Mouse (Mus musculus): Measurements from ENCODE around the gene Gpsm3. TPM values are rescaled to one million over a fixed set of nuclear protein-coding genes. Genes with fewer than 3 reads are reported as not detected.

The Gpsm3 gene
- polyA plus RNA-seq, 1 experiment from 2014 or later = 12.6 TPM

DNA sequence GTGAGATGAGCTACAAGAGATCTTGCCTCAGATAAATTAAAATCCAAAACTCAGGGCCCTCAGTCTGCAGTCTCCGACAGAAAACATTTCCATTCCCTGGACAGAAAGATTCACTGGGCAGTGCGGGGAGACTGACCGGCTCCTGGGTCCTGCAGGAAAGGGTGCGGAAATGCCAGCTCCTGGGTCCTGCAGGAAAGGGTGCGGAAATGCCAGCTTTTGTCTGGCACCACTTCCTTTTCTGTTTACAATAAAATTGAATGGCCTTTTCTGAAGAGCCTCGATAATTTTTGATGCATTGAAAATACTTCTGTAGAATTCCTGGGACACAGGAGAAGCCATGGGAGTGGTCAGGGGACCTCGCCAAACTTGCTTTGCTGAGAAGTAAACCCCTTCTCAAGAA lies 30.5 kb upstream of the Gpsm3 start:
- Histone ChIP-seq H3K27me3 (replicated peaks; ENCODE audit: control insufficient read depth, insufficient read depth, low read length) (no peaks in the 10 kb centered on the region), H3K4me1 (replicated peaks; ENCODE audit: control insufficient read depth, insufficient read depth, low read length) (peaks cover 4% of the 10 kb centered on the region; the same call in 1 of the 2 replicates)
- WGBS = 82% methylated on average over 7 of the region's 7 CpGs

DNA sequence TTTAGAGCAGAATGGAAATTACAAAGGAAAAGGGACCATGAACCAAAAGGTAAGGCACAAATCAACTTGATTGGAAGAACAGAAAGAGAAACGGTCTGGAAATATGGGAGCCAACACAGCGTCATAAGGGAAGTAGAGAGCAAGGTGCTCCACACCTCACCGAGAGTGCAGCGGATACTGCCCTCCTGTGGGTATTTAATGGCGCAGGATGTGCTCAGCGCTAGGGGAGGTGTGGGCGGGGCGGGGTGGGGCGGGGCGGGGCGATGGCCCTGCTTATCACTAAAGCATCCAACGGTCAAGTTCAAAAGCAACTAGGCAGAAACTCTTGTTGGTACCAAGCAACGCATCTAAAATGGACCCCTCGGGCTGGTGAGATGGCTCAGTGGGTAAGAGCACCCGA lies 29.7 kb upstream of the Gpsm3 start:
- H3K4me3 ChIP-seq (ENCODE audit: low read depth, low read length) = no peak overlapping the region
- no peaks in the 10 kb centered on the region for H3K9me3 ChIP-seq (ENCODE audit: control insufficient read depth, low read length)
- no peaks in the 10 kb centered on the region for H3K27me3 ChIP-seq (replicated peaks; ENCODE audit: control insufficient read depth, insufficient read depth, low read length)
- H3K4me2 ChIP-seq (ENCODE audit: low read length) = no peak overlapping the region
- WGBS = 26% methylated on average over 15 of the region's 15 CpGs
- DNase-seq (ENCODE audit: low spot score) (no peak), ATAC-seq (replicated peaks; ENCODE audit: low FRiP score, low TSS enrichment, low read depth) (no peak)
- no peaks in the 10 kb centered on the region for H3K36me3 ChIP-seq (ENCODE audit: control insufficient read depth, insufficient read depth, low read length)
- peaks cover 11% of the 10 kb centered on the region; the same call in 1 of the 2 replicates for H3K4me1 ChIP-seq (replicated peaks; ENCODE audit: control insufficient read depth, insufficient read depth, low read length)
- H3K27ac ChIP-seq (ENCODE audit: low read depth) = no peak overlapping the region
- no peak overlapping the region for H3K9ac ChIP-seq (ENCODE audit: low read length)

More for the DNA sequence above, 30.5 kb upstream of the Gpsm3 start:
- no peaks in the 10 kb centered on the region for H3K9me3 ChIP-seq (ENCODE audit: control insufficient read depth, low read length)
- DNase-seq (ENCODE audit: low spot score) (no peak), ATAC-seq (replicated peaks; ENCODE audit: low FRiP score, low TSS enrichment, low read depth) (no peak)
- no peaks in the 10 kb centered on the region for H3K36me3 ChIP-seq (ENCODE audit: control insufficient read depth, insufficient read depth, low read length)
- no peak overlapping the region for H3K4me3 ChIP-seq (ENCODE audit: low read depth, low read length)
- H3K27ac ChIP-seq (ENCODE audit: low read depth) = no peak overlapping the region
- no peak overlapping the region for H3K4me2 ChIP-seq (ENCODE audit: low read length)
- no peak overlapping the region for H3K9ac ChIP-seq (ENCODE audit: low read length)

DNA sequence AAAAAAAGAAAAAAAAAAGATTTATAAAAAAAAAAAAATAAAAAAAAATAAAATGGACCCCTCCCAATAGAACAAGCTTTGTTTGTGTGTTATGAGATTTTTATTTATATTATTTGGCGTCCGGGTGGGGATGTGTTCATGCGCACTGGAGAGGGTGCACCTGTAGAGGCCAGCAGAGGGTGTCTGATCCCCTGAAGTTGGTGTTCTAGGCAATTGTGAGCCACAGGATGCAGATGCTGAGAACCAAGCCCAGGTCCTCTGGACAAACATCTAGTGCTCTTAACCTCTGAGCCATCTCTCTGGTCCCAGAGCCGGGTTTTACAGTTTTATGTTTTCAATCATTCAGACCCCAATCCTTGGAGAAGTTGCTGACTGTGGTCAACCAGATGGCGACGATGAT lies 29.2 kb upstream of the Gpsm3 start:
- Histone ChIP-seq H3K4me1 (replicated peaks; ENCODE audit: control insufficient read depth, insufficient read depth, low read length) (peaks cover 15% of the 10 kb centered on the region; the same call in 1 of the 2 replicates), H3K4me2 (ENCODE audit: low read length) (no peak overlapping the region), H3K27ac (ENCODE audit: low read depth) (no peak overlapping the region), H3K27me3 (replicated peaks; ENCODE audit: control insufficient read depth, insufficient read depth, low read length) (no peaks in the 10 kb centered on the region), H3K9me3 (ENCODE audit: control insufficient read depth, low read length) (no peaks in the 10 kb centered on the region), H3K36me3 (ENCODE audit: control insufficient read depth, insufficient read depth, low read length) (no peaks in the 10 kb centered on the region), H3K9ac (ENCODE audit: low read length) (no peak overlapping the region), H3K4me3 (ENCODE audit: low read depth, low read length) (no peak overlapping the region)
- 89% methylated on average over 6 of the region's 6 CpGs for WGBS
- DNase-seq (ENCODE audit: low spot score) (no peak), ATAC-seq (replicated peaks; ENCODE audit: low FRiP score, low TSS enrichment, low read depth) (no peak)

DNA sequence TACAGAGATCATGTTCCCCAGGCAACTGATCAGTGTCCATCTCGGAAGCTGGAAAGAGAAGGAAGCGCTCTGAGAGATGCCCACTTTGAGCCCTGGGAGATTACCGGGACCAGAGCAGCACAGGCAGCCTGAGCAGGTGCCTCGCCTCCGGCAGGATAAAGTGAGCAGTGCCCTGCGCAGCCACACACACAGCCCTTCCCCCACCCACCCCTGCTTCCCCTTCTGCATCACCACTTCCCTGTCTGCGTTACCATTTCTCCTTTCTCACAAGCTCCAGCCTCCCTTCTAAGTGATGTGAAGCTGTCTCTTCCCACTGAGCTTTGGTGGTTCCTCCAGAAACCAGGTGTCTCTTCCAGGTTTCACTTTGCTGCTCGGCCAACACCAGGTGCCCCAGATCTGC lies 28.4 kb upstream of the Gpsm3 start:
- 58% methylated on average over 8 of the region's 8 CpGs for WGBS

DNA sequence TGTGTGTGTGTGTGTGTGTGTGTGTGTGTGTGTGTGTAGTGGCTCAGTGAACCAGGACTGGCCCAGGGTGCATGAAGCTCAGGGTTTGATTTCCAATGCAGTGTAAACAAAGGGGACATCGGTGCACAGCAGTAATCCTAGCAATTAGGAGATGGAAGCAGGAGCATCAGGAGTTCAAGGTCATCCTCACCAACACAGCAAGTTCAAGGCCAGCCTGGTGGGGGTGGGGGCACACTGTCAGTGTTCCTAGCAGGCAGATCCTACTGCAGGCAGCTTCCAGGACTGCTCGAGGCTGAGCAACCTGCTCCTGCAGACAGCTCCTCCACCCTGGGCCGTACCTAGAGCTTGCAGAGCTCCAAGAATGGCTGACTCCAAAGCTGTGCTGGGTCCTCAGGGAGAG lies 27.0 kb upstream of the Gpsm3 start:
- Histone ChIP-seq H3K9ac (ENCODE audit: low read length) (no peak overlapping the region), H3K4me1 (replicated peaks; ENCODE audit: control insufficient read depth, insufficient read depth, low read length) (peaks cover 15% of the 10 kb centered on the region; the same call in 1 of the 2 replicates), H3K9me3 (ENCODE audit: control insufficient read depth, low read length) (no peaks in the 10 kb centered on the region), H3K27me3 (replicated peaks; ENCODE audit: control insufficient read depth, insufficient read depth, low read length) (no peaks in the 10 kb centered on the region), H3K4me2 (ENCODE audit: low read length) (no peak overlapping the region), H3K4me3 (ENCODE audit: low read depth, low read length) (no peak overlapping the region), H3K27ac (ENCODE audit: low read depth) (no peak overlapping the region), H3K36me3 (ENCODE audit: control insufficient read depth, insufficient read depth, low read length) (no peaks in the 10 kb centered on the region)
- ATAC-seq (replicated peaks; ENCODE audit: low FRiP score, low TSS enrichment, low read depth) (no peak), DNase-seq (ENCODE audit: low spot score) (no peak)
- 57% methylated on average over 3 of the region's 3 CpGs for WGBS

More for the DNA sequence above, 28.4 kb upstream of the Gpsm3 start:
- Histone ChIP-seq H3K4me3 (ENCODE audit: low read depth, low read length) (no peak overlapping the region), H3K36me3 (ENCODE audit: control insufficient read depth, insufficient read depth, low read length) (no peaks in the 10 kb centered on the region), H3K4me2 (ENCODE audit: low read length) (no peak overlapping the region), H3K27me3 (replicated peaks; ENCODE audit: control insufficient read depth, insufficient read depth, low read length) (no peaks in the 10 kb centered on the region), H3K4me1 (replicated peaks; ENCODE audit: control insufficient read depth, insufficient read depth, low read length) (peaks cover 15% of the 10 kb centered on the region; the same call in 1 of the 2 replicates), H3K9me3 (ENCODE audit: control insufficient read depth, low read length) (no peaks in the 10 kb centered on the region), H3K9ac (ENCODE audit: low read length) (no peak overlapping the region), H3K27ac (ENCODE audit: low read depth) (0 out of 2 replicates have a peak overlapping the region, but pooled peaks have one; percentile 45)
- DNase-seq (ENCODE audit: low spot score) = no peak
- ATAC-seq (replicated peaks; ENCODE audit: low FRiP score, low TSS enrichment, low read depth) = no peak

DNA sequence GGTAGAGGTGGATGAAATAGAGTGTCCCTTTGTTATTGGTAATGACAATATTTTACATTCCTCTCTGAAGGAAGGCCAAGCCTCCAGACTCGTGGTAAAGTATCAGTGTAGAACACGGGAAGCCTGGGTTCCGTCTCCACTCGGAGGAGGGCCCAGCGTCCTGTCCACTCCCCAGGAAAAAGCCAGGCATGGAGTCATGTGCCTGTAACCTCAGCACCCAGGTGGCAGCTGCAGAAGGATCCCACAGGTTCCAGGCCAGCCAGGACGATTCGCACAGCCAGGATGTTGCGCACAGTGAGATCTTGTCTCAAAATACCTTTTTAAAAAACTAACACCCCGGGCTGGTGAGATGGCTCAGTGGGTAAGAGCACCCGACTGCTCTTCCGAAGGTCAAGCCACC lies 26.3 kb upstream of the Gpsm3 start:
- Histone ChIP-seq H3K27ac (ENCODE audit: low read depth) (no peak overlapping the region), H3K9ac (ENCODE audit: low read length) (no peak overlapping the region), H3K4me2 (ENCODE audit: low read length) (no peak overlapping the region), H3K36me3 (ENCODE audit: control insufficient read depth, insufficient read depth, low read length) (no peaks in the 10 kb centered on the region), H3K4me1 (replicated peaks; ENCODE audit: control insufficient read depth, insufficient read depth, low read length) (peaks cover 15% of the 10 kb centered on the region; the same call in 1 of the 2 replicates), H3K27me3 (replicated peaks; ENCODE audit: control insufficient read depth, insufficient read depth, low read length) (no peaks in the 10 kb centered on the region), H3K9me3 (ENCODE audit: control insufficient read depth, low read length) (no peaks in the 10 kb centered on the region), H3K4me3 (ENCODE audit: low read depth, low read length) (no peak overlapping the region)
- no peak for DNase-seq (ENCODE audit: low spot score)
- ATAC-seq (replicated peaks; ENCODE audit: low FRiP score, low TSS enrichment, low read depth) = no peak
- WGBS = 76% methylated on average over 11 of the region's 11 CpGs

DNA sequence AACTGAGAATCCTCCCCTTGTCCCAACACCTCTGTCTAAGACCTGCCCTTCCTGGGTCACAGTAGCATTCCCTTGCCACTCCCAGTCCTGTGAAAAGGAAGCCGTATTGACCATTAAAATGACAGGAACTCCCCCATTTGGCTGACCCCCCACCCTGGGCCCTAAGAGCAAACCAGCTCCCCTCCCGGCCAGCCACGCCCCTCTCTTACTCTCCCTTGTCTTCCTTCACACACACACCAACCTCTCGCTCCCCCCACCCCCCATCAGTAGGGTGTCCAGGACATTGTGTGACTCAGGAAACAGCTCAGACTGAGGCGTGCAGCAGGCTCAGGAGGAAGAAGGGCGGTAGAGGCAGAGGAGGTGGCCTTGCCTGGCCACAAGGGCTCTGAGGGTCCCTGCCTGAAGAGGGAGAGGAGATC lies 25.6 kb upstream of the Gpsm3 start, which contains the start of gene Notch4:
Gene Notch4, plus strand, starts transcription at position 266 of the 419 bp plus-strand sequence.
- Histone ChIP-seq H3K9me3 (ENCODE audit: control insufficient read depth, low read length) (no peaks in the 10 kb centered on the region), H3K36me3 (ENCODE audit: control insufficient read depth, insufficient read depth, low read length) (no peaks in the 10 kb centered on the region), H3K4me2 (ENCODE audit: low read length) (peak within 1 kb of the TSS; percentile 26), H3K27ac (ENCODE audit: low read depth) (peak within 1 kb of the TSS; percentile 47), H3K27me3 (replicated peaks; ENCODE audit: control insufficient read depth, insufficient read depth, low read length) (no peaks in the 10 kb centered on the region), H3K9ac (ENCODE audit: low read length) (no peak within 1 kb of the TSS; the same call in 1 of the 2 replicates), H3K4me1 (replicated peaks; ENCODE audit: control insufficient read depth, insufficient read depth, low read length) (peaks cover 15% of the 10 kb centered on the region; the same call in 1 of the 2 replicates), H3K4me3 (ENCODE audit: low read depth, low read length) (0 out of 2 replicates have a peak within 1 kb of the TSS, but pooled peaks have one; percentile 8)
- ATAC-seq (replicated peaks; ENCODE audit: low FRiP score, low TSS enrichment, low read depth) (no peak), DNase-seq (ENCODE audit: low spot score) (peak; percentile 59)
- WGBS = 10% methylated on average over 6 of the region's 6 CpGs

DNA sequence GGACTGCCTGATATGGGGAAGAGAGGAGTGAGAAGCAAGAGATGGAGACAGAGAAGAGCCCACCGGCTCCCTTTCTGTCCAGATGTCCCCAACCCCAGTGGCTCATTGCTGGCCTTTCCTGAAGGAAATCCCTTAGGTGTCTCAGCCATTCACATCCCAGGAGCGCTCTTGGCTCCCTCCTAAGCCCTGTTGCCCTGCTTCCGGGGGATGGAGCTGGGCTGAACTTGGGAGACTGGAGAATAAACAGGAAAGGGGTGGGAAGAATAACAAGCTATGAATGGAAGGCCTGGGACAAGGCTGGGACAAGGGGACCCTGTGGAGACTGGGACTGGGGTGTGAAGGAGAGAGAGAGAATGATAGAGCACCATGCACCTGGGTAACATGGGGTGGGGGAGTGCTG lies 24.8 kb upstream of the Gpsm3 start:
- Histone ChIP-seq H3K27ac (ENCODE audit: low read depth) (peak overlapping the region; percentile 47), H3K4me1 (replicated peaks; ENCODE audit: control insufficient read depth, insufficient read depth, low read length) (peaks cover 15% of the 10 kb centered on the region; the same call in 1 of the 2 replicates), H3K9ac (ENCODE audit: low read length) (no peak overlapping the region), H3K36me3 (ENCODE audit: control insufficient read depth, insufficient read depth, low read length) (no peaks in the 10 kb centered on the region), H3K9me3 (ENCODE audit: control insufficient read depth, low read length) (no peaks in the 10 kb centered on the region), H3K27me3 (replicated peaks; ENCODE audit: control insufficient read depth, insufficient read depth, low read length) (no peaks in the 10 kb centered on the region), H3K4me2 (ENCODE audit: low read length) (peak overlapping the region; percentile 26; the same call in 1 of the 2 replicates), H3K4me3 (ENCODE audit: low read depth, low read length) (0 out of 2 replicates have a peak overlapping the region, but pooled peaks have one; percentile 8)
- no peak for DNase-seq (ENCODE audit: low spot score)
- WGBS = 36% methylated on average over 3 of the region's 3 CpGs
- no peak for ATAC-seq (replicated peaks; ENCODE audit: low FRiP score, low TSS enrichment, low read depth)

DNA sequence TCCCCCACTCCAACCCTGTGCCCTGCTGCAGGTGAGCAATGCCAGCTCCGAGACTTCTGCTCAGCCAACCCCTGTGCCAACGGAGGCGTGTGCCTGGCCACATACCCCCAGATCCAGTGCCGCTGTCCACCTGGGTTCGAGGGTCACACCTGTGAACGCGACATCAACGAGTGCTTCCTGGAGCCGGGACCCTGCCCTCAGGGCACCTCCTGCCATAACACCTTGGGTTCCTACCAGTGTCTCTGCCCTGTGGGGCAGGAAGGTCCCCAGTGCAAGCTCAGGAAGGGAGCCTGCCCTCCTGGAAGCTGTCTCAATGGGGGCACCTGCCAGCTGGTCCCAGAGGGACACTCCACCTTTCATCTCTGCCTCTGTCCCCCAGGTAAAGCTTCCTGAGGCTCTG lies 22.3 kb upstream of the Gpsm3 start:
- ATAC-seq (replicated peaks; ENCODE audit: low FRiP score, low TSS enrichment, low read depth) = no peak
- no peaks in the 10 kb centered on the region for H3K36me3 ChIP-seq (ENCODE audit: control insufficient read depth, insufficient read depth, low read length)
- 60% methylated on average over 9 of the region's 9 CpGs for WGBS
- peaks cover 15% of the 10 kb centered on the region; the same call in 1 of the 2 replicates for H3K4me1 ChIP-seq (replicated peaks; ENCODE audit: control insufficient read depth, insufficient read depth, low read length)
- H3K9me3 ChIP-seq (ENCODE audit: control insufficient read depth, low read length) = no peaks in the 10 kb centered on the region
- no peak overlapping the region for H3K4me2 ChIP-seq (ENCODE audit: low read length)
- no peak overlapping the region for H3K4me3 ChIP-seq (ENCODE audit: low read depth, low read length)
- H3K27ac ChIP-seq (ENCODE audit: low read depth) = no peak overlapping the region
- H3K9ac ChIP-seq (ENCODE audit: low read length) = no peak overlapping the region
- no peaks in the 10 kb centered on the region for H3K27me3 ChIP-seq (replicated peaks; ENCODE audit: control insufficient read depth, insufficient read depth, low read length)
- DNase-seq (ENCODE audit: low spot score) = no peak

Measured in intestine, embryonic 14.5 days (tissue).